Mouse (Mus musculus): Measurements from ENCODE around the gene Dlx2. TPM values are rescaled to one million over a fixed set of nuclear protein-coding genes. Genes with fewer than 3 reads are reported as not detected.

Gene Dlx2
- total RNA-seq, 2 experiments from 2014 or later, result 5.7 to 6.9 TPM

DNA sequence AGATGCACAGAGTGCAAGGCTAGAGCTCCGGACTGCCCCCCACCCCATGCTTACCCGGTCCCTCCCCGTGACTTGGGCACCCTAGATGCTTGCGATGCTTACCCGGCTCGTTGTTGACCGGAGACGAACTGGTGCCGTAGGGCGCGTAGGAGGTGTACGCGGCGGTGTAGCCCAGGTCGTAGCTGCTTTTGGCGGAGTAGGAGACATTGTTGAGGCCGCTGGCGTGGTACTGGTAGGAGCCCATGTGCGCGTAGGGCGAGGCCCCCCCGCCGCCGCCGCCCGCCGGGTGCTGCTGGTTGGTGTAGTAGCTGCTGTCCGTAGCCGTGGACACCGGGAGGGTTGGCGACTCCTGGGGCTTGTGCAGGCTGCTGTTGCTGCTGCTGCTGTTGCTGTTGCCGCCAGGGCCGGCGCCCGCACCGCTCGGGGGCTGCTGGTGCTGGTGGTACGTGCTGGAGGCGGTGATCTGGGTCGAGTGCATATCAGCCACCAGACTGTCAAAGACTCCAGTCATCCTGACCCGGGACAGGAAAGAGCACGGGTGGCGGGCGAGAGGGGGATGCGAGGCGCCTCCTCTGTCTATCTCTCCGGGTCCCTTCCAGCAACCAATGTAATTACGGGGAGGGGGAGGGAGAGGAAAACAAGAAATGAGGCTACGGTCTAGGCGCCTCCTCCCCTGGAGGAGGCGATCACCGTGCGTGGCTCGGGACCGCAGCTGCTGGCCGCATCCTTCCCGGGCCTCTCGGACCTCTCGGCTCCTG is 493 bp downstream of the Dlx2 start:
- Histone ChIP-seq H3K27ac (peak overlapping the region; percentile 30; the same call in 1 of the 2 replicates), H3K4me3 (peak overlapping the region; percentile 35)
- DNase-seq (ENCODE audit: extremely low spot score in 1 of 2, low spot score in 2 of 2), result no peak
- no peak for TF ChIP-seq CTCF (IDR thresholded peaks at IDR 0.05)
- intact Hi-C loops (cut with DNase I), result loop anchor here (10.0 kb wide), 2 partner anchors 1071 to 1101 kb away; partner anchors contain the start of gene Sp5

- Histone ChIP-seq H3K4me3 (peak overlapping the region; percentile 35), H3K27ac (no peak overlapping the region)
- DNase-seq (ENCODE audit: extremely low spot score in 1 of 2, low spot score in 2 of 2), result no peak
- no peak for TF ChIP-seq CTCF (IDR thresholded peaks at IDR 0.05)
- intact Hi-C loops (cut with DNase I), result loop anchor here (10.0 kb wide), 2 partner anchors 1071 to 1101 kb away; partner anchors contain the start of gene Sp5
These were observed 1.1 kb downstream of the Dlx2 start for GRCm38 (mm10) chr2:71545401-71545881.

DNA sequence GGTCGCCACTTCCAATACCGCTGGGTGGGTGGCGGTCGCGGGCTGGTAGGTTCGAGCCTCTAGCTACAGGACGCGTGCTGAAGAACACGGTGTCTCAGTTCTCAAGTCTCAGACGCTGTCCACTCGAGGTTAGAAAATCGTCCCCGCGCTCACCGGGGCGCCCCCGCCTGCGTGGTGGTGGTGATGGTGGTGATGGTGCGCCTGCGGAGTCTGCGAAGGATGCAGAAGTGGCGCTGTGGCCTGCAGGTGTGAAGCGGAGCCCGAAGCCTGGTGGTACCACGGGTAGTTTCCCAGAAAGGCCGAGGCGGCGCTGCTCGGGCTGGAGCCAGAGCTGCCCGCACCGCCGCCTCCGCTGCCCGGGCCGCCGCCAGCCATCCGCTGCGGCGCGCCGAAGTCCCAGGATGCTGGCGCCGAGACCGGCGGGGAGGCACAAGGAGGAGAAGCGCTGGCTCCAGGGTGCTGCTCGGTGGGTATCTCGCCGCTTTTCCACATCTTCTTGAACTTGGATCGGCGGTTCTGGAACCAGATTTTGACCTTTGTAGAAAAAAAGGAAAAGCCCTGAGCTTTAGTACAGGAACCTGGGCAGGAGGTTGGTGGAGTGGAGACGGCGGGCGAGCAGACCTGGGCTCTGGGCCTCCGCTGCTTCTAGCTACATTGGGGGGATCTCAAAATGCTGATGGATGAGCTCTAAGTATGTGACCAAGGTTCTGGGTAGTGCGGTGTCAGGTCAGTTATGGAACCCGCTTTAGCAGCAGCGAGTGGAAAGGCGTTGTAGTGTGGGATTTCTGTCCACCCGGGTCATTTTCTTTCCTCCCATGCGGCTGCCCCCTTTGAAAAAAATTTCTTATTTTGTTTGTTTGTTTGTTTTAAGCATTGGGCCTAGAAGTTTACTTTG is 1.9 kb downstream of the Dlx2 start:
- TF ChIP-seq CTCF (IDR thresholded peaks at IDR 0.05), result no peak
- H3K27ac ChIP-seq, result no peak overlapping the region

GRCm38 (mm10) chr2:71543948-71544347 is 2.6 kb downstream of the Dlx2 start:
- TF ChIP-seq CTCF (IDR thresholded peaks at IDR 0.05), result no peak
- peak overlapping the region; percentile 19; the same call in 1 of the 2 replicates for H3K4me3 ChIP-seq
- no peak overlapping the region for H3K27ac ChIP-seq
- DNase-seq (ENCODE audit: extremely low spot score in 1 of 2, low spot score in 2 of 2), result no peak
- intact Hi-C loops (cut with DNase I), result loop anchor here (5.0 to 10.0 kb wide), 3 partner anchors 982 to 1099 kb away; partner anchors contain the start of gene Sp5

More for the DNA sequence above, 1.9 kb downstream of the Dlx2 start:
- H3K4me3 ChIP-seq, result peak overlapping the region; percentile 17; the same call in 1 of the 2 replicates
- intact Hi-C loops (cut with DNase I), result loop anchor here (5.0 to 10.0 kb wide), 3 partner anchors 982 to 1100 kb away; partner anchors contain the start of gene Sp5
- no peak for DNase-seq (ENCODE audit: extremely low spot score in 1 of 2, low spot score in 2 of 2)

DNA sequence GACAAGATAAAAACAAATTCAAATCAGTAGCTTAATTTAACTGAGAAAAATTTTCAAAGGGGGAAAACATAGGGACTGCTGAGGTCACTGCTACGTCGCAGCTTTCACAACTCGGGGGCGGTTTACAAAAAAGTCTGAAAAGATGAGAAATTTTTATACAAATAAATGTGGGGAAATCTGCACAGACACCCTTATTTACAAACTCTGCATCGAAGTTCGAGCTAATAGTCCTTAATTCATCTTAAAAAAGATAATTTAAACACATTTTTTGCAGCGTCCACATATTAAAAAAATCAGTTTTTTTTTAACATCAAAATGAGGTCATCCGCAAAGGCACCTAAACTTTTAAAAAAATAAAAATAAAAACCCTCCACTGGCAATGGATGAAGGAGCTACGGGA is 3.0 kb downstream of the Dlx2 start:
- intact Hi-C loops (cut with DNase I), result loop anchor here (5.0 to 10.0 kb wide), 3 partner anchors 981 to 1099 kb away; partner anchors contain the start of gene Sp5
- no peak for DNase-seq (ENCODE audit: extremely low spot score in 1 of 2, low spot score in 2 of 2)
- no peak for TF ChIP-seq CTCF (IDR thresholded peaks at IDR 0.05)
- Histone ChIP-seq H3K4me3 (peak overlapping the region; percentile 19), H3K27ac (no peak overlapping the region)

- intact Hi-C loops (cut with DNase I), result loop anchor here (5.0 to 10.0 kb wide), 3 partner anchors 981 to 1098 kb away; partner anchors contain the start of gene Sp5
- DNase-seq (ENCODE audit: extremely low spot score in 1 of 2, low spot score in 2 of 2), result no peak
- no peak overlapping the region for H3K27ac ChIP-seq
- H3K4me3 ChIP-seq, result peak overlapping the region; percentile 19
- TF ChIP-seq CTCF (IDR thresholded peaks at IDR 0.05), result no peak
These were observed 3.7 kb downstream of the Dlx2 start for GRCm38 (mm10) chr2:71542816-71543301.

DNA sequence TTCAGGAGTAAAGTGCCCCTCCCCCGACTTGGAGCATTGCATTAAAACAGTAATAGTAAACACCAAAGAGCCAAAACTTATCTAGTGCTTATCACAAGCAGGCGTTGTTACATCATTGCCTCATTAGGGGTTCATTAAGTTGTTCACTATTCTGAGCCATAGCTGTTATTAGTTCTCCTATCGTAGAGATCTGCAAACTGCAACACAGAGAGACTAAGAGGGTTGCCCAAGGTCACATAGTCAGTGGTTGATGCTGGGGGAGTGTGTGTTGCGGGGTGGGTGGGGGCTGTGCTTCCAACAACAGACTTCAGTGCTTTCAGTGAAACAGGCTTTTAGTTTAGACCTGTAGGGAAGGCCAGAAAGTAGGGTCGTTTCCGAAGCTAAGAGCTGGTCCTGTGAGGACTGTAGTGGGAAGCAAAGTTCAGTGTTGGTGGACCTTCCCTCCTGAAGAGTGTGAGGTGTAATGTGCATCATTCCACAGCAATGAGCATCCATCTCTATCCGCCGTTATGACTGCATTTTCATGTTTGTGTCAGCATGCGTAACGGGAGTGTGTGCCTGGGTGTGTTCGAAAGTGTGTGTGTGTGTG is 4.2 kb downstream of the Dlx2 start:
- no peak overlapping the region for H3K27ac ChIP-seq
- H3K4me3 ChIP-seq, result no peak overlapping the region
- no peak for DNase-seq (ENCODE audit: extremely low spot score in 1 of 2, low spot score in 2 of 2)
- no peak for TF ChIP-seq CTCF (IDR thresholded peaks at IDR 0.05)
- intact Hi-C loops (cut with DNase I), result loop anchor here (5.0 to 10.0 kb wide), 3 partner anchors 980 to 1098 kb away; partner anchors contain the start of gene Sp5

DNA sequence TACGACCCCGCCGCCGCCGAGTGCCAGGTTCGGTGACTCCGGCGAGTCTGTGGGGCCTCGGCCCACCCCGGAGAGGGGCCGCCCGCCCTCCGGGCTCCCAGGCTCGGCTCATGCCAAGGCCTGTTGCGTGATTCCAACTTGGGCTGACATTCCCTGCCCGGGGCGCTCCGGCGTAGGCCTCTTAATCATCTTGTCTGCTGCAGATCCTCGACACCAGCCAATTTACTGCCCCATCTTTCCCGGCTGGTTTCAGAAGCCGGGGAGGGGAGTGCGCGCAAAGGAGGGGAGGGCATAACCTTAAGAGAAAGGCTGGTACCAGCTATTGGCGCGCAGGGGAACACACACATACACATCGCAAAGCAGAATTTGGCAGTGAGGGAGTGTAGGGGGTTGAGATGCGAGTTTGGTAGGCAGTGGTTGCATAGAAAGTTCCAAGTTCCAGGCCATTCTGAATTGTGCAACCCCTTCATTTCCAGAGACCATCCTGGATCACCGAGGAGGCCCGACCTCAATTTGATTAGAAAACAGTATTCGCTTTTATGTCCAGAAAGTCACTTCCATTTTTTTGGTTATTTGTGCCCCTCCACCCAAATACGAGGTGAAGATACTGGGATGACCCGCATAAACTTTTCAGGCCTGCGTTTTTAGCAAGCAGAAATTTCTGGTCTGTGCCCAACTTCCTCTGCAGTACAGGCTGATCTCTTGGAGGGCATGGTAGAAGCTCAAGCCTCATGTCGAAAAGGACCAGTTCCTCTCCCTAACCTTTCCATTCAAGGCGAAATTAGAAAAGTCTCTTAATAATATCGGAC is 4.9 kb downstream of the Dlx2 start:
- H3K4me3 ChIP-seq, result no peak overlapping the region
- TF ChIP-seq CTCF (IDR thresholded peaks at IDR 0.05), result no peak
- intact Hi-C loops (cut with DNase I), result loop anchor here (5.0 to 10.0 kb wide), 3 partner anchors 979 to 1097 kb away; partner anchors contain the start of gene Sp5
- DNase-seq (ENCODE audit: extremely low spot score in 1 of 2, low spot score in 2 of 2), result no peak
- no peak overlapping the region for H3K27ac ChIP-seq

DNA sequence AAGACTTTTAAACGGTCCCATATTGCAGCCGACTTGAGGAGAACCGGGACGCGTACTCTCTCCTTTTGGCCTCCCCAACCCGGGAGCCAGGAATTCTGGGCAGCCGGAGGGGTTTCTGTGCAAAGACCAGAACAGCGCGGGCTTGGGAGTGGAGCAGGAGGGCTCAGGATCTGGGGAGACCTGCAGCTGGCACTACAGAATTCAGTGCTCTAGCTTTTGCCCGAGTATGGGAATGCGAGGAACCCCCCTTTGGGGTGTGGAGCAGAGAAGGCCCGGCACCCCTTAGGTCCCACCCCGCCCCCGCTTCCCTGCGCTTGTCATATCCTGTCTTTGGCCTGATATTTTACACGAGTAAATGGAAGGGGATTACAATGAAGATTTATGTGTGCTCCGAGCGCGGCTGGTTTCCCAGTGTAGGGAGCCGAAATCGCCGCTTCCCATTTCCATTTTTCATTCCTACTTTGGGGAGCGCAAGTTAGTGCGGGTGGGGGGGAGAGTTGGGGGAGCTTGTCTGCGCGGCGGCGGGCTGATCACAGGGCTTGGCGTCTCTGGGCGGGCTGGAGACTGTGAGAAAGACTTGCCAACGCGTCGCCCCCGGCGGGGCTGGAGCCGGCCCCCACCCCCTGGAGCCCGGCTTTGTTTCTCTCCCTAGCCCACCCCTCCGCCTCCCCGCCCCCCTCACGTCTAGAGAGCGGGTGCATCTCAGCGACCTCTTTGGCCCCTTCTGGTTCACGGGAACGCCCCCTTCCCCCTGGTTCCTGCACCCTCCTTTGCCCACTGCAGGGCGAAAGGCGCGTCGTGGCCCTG is 5.7 kb downstream of the Dlx2 start:
- no peak overlapping the region for H3K4me3 ChIP-seq

More for the DNA sequence above, 5.7 kb downstream of the Dlx2 start:
- no peak for DNase-seq (ENCODE audit: extremely low spot score in 1 of 2, low spot score in 2 of 2)
- intact Hi-C loops (cut with DNase I), result loop anchor here (5.0 to 10.0 kb wide), 3 partner anchors 979 to 1096 kb away; partner anchors contain the start of gene Sp5
- TF ChIP-seq CTCF (IDR thresholded peaks at IDR 0.05), result no peak
- H3K27ac ChIP-seq, result no peak overlapping the region
